Mouse (Mus musculus) stomach, embryonic 15.5 days (tissue): ENCODE results near the gene Rgs9bp. TPM values are rescaled to one million over a fixed set of nuclear protein-coding genes. Genes with fewer than 3 reads are reported as not detected.

Source experiments
- ATAC-seq: fragments of 200-750 bp; cut with Nextera tagmentation; 2 replicates; pipeline ENCODE4 v1.8.0; 2017; ENCODE audit warnings: low read depth, moderate number of reproducible peaks, moderate TSS enrichment; ENCODE audit not compliant: insufficient read depth, low FRiP score
- H3K27ac ChIP-seq: fragments of 300-500 bp; sonication (generic); 2 replicates; pipeline ENCODE4 v1.5.1; 2015; ENCODE audit warnings: mild to moderate bottlenecking, inconsistent platforms
- H3K27me3 ChIP-seq: fragments of 300-500 bp; sonication (generic); replicated peaks from 2 replicates; pipeline ENCODE4 v1.6.1; 2015; ENCODE audit warnings: inconsistent platforms
- H3K36me3 ChIP-seq: fragments of 300-500 bp; sonication (generic); 2 replicates; pipeline ENCODE4 v1.6.1; 2015; ENCODE audit warnings: inconsistent platforms
- H3K4me1 ChIP-seq: fragments of 300-500 bp; sonication (generic); 2 replicates; pipeline ENCODE4 v1.6.1; 2015; ENCODE audit warnings: inconsistent platforms
- H3K4me2 ChIP-seq: fragments of 300-500 bp; sonication (generic); 2 replicates; pipeline ENCODE4 v1.6.1; 2015; ENCODE audit warnings: mild to moderate bottlenecking, inconsistent platforms
- H3K4me3 ChIP-seq: fragments of 300-500 bp; sonication (generic); replicated peaks from 2 replicates; pipeline ENCODE4 v1.5.1; 2015; ENCODE audit warnings: inconsistent platforms
- H3K9ac ChIP-seq: fragments of 300-500 bp; sonication (generic); 2 replicates; pipeline ENCODE4 v1.6.1; 2015; ENCODE audit warnings: inconsistent platforms
- H3K9me3 ChIP-seq: fragments of 300-500 bp; sonication (generic); 2 replicates; pipeline ENCODE4 v1.6.1; 2016; ENCODE audit warnings: inconsistent platforms
- WGBS: fragments of 180-500 bp; shearing (Covaris S2); methylation state at CpG from one replicate; pipeline ENCODE4 v1.1.7; 2015; 5-methylcytosine and 5-hydroxymethylcytosine counted together
- polyA plus RNA-seq: library from polyadenylated mRNA; unstranded; fragments of >200 nt; fragmentation: Nextera tagmentation; extraction: Ambion mirVana; gene quantifications from 2 replicates; pipeline ENCODE4 v1.2.1, GENCODE M21; 2015

Gene Rgs9bp
- polyA plus RNA-seq, 1 experiment from 2014 or later = 0.08 TPM

GRCm38 (mm10) chr7:35594311-35594710, 8.9 kb upstream of the Rgs9bp start:
- no peaks in the 10 kb centered on the region for H3K9me3 ChIP-seq
- no peaks in the 10 kb centered on the region for H3K27me3 ChIP-seq
- H3K27ac ChIP-seq = no peak overlapping the region
- H3K4me3 ChIP-seq = no peak overlapping the region
- WGBS = 90% methylated on average over 5 of the region's 5 CpGs
- H3K36me3 ChIP-seq = peaks cover 25% of the 10 kb centered on the region
- H3K4me1 ChIP-seq = no peaks in the 10 kb centered on the region
- H3K4me2 ChIP-seq = no peak overlapping the region
- H3K9ac ChIP-seq = no peak overlapping the region
- no peak for ATAC-seq

- Histone ChIP-seq H3K4me2 (no peak overlapping the region), H3K9ac (no peak overlapping the region), H3K4me3 (no peak overlapping the region), H3K9me3 (no peaks in the 10 kb centered on the region), H3K36me3 (peaks cover 22% of the 10 kb centered on the region), H3K27ac (no peak overlapping the region), H3K4me1 (peaks cover 18% of the 10 kb centered on the region), H3K27me3 (no peaks in the 10 kb centered on the region)
- ATAC-seq = no peak
- WGBS = 94% methylated on average over 10 of the region's 10 CpGs
Observed at GRCm38 (mm10) chr7:35590731-35591191, 5.4 kb upstream of the Rgs9bp start.

GRCm38 (mm10) chr7:35589485-35589884, 4.1 kb upstream of the Rgs9bp start:
- H3K9me3 ChIP-seq = no peaks in the 10 kb centered on the region
- ATAC-seq = no peak
- peaks cover 21% of the 10 kb centered on the region for H3K36me3 ChIP-seq
- H3K9ac ChIP-seq = no peak overlapping the region
- H3K27ac ChIP-seq = no peak overlapping the region
- peaks cover 6% of the 10 kb centered on the region for H3K27me3 ChIP-seq
- H3K4me2 ChIP-seq = no peak overlapping the region
- H3K4me3 ChIP-seq = no peak overlapping the region
- peaks cover 20% of the 10 kb centered on the region for H3K4me1 ChIP-seq
- 74% methylated on average over 7 of the region's 7 CpGs for WGBS

- H3K4me1 ChIP-seq = peaks cover 23% of the 10 kb centered on the region
- peaks cover 21% of the 10 kb centered on the region for H3K36me3 ChIP-seq
- no peak overlapping the region for H3K9ac ChIP-seq
- no peak overlapping the region for H3K27ac ChIP-seq
- no peaks in the 10 kb centered on the region for H3K9me3 ChIP-seq
- H3K27me3 ChIP-seq = peaks cover 13% of the 10 kb centered on the region
- H3K4me3 ChIP-seq = no peak overlapping the region
- 72% methylated on average over 9 of the region's 9 CpGs for WGBS
- no peak overlapping the region for H3K4me2 ChIP-seq
- no peak for ATAC-seq
Observed at GRCm38 (mm10) chr7:35588680-35589428, 3.5 kb upstream of the Rgs9bp start.

GRCm38 (mm10) chr7:35587728-35588127, 2.3 kb upstream of the Rgs9bp start:
- Histone ChIP-seq H3K9me3 (no peaks in the 10 kb centered on the region), H3K4me2 (0 out of 2 replicates have a peak overlapping the region, but pooled peaks have one; percentile 16), H3K4me3 (no peak overlapping the region), H3K4me1 (peaks cover 28% of the 10 kb centered on the region), H3K27me3 (peaks cover 19% of the 10 kb centered on the region), H3K36me3 (peaks cover 10% of the 10 kb centered on the region), H3K27ac (no peak overlapping the region), H3K9ac (no peak overlapping the region)
- 47% methylated on average over 5 of the region's 5 CpGs for WGBS
- ATAC-seq = no peak

GRCm38 (mm10) chr7:35586906-35587445, 1.6 kb upstream of the Rgs9bp start:
- Histone ChIP-seq H3K27ac (peak overlapping the region; percentile 65; the same call in 1 of the 2 replicates), H3K4me1 (peaks cover 28% of the 10 kb centered on the region), H3K9me3 (no peaks in the 10 kb centered on the region), H3K36me3 (peaks cover 4% of the 10 kb centered on the region; the same call in 1 of the 2 replicates), H3K4me3 (peak overlapping the region; percentile 84), H3K4me2 (peak overlapping the region; percentile 100), H3K9ac (peak overlapping the region; percentile 68), H3K27me3 (peaks cover 19% of the 10 kb centered on the region)
- ATAC-seq = no peak
- WGBS = 21% methylated on average over 15 of the region's 15 CpGs

GRCm38 (mm10) chr7:35586055-35586905, 898 bp upstream of the Rgs9bp start, which contains the start of gene Ankrd27:
Ankrd27 (plus strand) TSS chr7:35586244.
- Histone ChIP-seq H3K36me3 (no peaks in the 10 kb centered on the region), H3K9ac (peak within 1 kb of the TSS; percentile 68), H3K27ac (peak within 1 kb of the TSS; percentile 65), H3K27me3 (peaks cover 21% of the 10 kb centered on the region), H3K9me3 (no peaks in the 10 kb centered on the region), H3K4me2 (peak within 1 kb of the TSS; percentile 100), H3K4me1 (peaks cover 28% of the 10 kb centered on the region), H3K4me3 (peak within 1 kb of the TSS; percentile 84)
- under 1% methylated on average over 49 of the region's 49 CpGs for WGBS
- peak; percentile 98 for ATAC-seq

GRCm38 (mm10) chr7:35584786-35585190, 594 bp downstream of the Rgs9bp start:
- ATAC-seq = no peak
- Histone ChIP-seq H3K9me3 (no peaks in the 10 kb centered on the region), H3K4me1 (peaks cover 28% of the 10 kb centered on the region), H3K4me2 (peak overlapping the region; percentile 100), H3K4me3 (peak overlapping the region; percentile 84), H3K9ac (peak overlapping the region; percentile 17; the same call in 1 of the 2 replicates), H3K36me3 (no peaks in the 10 kb centered on the region), H3K27ac (no peak overlapping the region), H3K27me3 (peaks cover 21% of the 10 kb centered on the region)
- WGBS = under 1% methylated on average over 50 of the region's 50 CpGs

- no peak for ATAC-seq
- Histone ChIP-seq H3K9ac (no peak overlapping the region), H3K27me3 (peaks cover 21% of the 10 kb centered on the region), H3K27ac (no peak overlapping the region), H3K4me3 (peak overlapping the region; percentile 84), H3K4me1 (peaks cover 28% of the 10 kb centered on the region), H3K4me2 (peak overlapping the region; percentile 100), H3K9me3 (no peaks in the 10 kb centered on the region), H3K36me3 (no peaks in the 10 kb centered on the region)
- WGBS = 5% methylated on average over 36 of the region's 36 CpGs
Observed at GRCm38 (mm10) chr7:35584068-35584785, 1.2 kb downstream of the Rgs9bp start.

- H3K9me3 ChIP-seq = no peaks in the 10 kb centered on the region
- ATAC-seq = no peak
- H3K4me3 ChIP-seq = no peak overlapping the region
- peaks cover 21% of the 10 kb centered on the region for H3K27me3 ChIP-seq
- H3K4me2 ChIP-seq = no peak overlapping the region
- peaks cover 28% of the 10 kb centered on the region for H3K4me1 ChIP-seq
- no peak overlapping the region for H3K27ac ChIP-seq
- 12% methylated on average over 11 of the region's 11 CpGs for whole genome bisulfite sequencing
- H3K9ac ChIP-seq = no peak overlapping the region
- no peaks in the 10 kb centered on the region for H3K36me3 ChIP-seq
Observed at GRCm38 (mm10) chr7:35583476-35584025, 1.8 kb downstream of the Rgs9bp start.

- no peak overlapping the region for H3K4me3 ChIP-seq
- H3K36me3 ChIP-seq = no peaks in the 10 kb centered on the region
- H3K27me3 ChIP-seq = peaks cover 21% of the 10 kb centered on the region
- ATAC-seq = no peak
- 66% methylated on average over 5 of the region's 5 CpGs for WGBS
- no peak overlapping the region for H3K27ac ChIP-seq
- H3K4me2 ChIP-seq = no peak overlapping the region
- H3K9me3 ChIP-seq = no peaks in the 10 kb centered on the region
- peaks cover 20% of the 10 kb centered on the region for H3K4me1 ChIP-seq
- H3K9ac ChIP-seq = no peak overlapping the region
Observed at GRCm38 (mm10) chr7:35582719-35583118, 2.7 kb downstream of the Rgs9bp start.
